Mouse (Mus musculus): ENCODE measurements around the gene Map1b. TPM values are rescaled to one million over a fixed set of nuclear protein-coding genes. Genes with fewer than 3 reads are reported as not detected.

The Map1b gene
- polyA plus RNA-seq, 1 experiment from 2014 or later = 55.1 TPM

DNA sequence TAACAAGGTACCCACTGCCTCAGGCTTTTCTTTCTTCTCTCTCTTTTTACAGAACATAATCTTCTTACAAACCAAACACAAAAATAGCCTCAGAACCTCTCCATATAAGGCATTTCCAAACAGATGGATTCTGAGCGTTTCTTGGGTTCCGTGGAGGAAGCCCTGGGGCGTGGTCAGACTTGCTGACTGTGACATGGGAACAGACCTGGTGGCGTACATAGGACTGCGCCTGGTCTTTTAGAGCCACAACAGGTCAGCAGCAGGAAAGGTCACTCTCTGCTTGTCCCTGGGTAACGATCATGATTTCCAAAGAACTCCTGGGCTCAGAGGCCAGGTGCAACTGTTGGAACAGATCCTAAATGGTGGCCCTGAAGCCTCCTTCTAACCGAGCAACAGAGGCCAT lies 31.0 kb downstream of the Map1b start:
- Histone ChIP-seq H3K4me2 (replicated peaks; ENCODE audit: low read depth, low read length) (no peak overlapping the region), H3K4me1 (ENCODE audit: control insufficient read depth, insufficient read depth, low read length) (no peaks in the 10 kb centered on the region), H3K27ac (ENCODE audit: low read depth, low read length) (no peak overlapping the region), H3K9me3 (ENCODE audit: control insufficient read depth, low read length) (no peaks in the 10 kb centered on the region), H3K4me3 (ENCODE audit: low read length) (no peak overlapping the region), H3K36me3 (ENCODE audit: control insufficient read depth, insufficient read depth, low read length) (no peaks in the 10 kb centered on the region), H3K27me3 (ENCODE audit: control insufficient read depth, insufficient read depth, low read length) (no peaks in the 10 kb centered on the region), H3K9ac (ENCODE audit: low read depth, low read length) (no peak overlapping the region)
- no peak for ATAC-seq (ENCODE audit: low FRiP score, low TSS enrichment)
- 79% methylated on average over 7 of the region's 7 CpGs for WGBS

DNA sequence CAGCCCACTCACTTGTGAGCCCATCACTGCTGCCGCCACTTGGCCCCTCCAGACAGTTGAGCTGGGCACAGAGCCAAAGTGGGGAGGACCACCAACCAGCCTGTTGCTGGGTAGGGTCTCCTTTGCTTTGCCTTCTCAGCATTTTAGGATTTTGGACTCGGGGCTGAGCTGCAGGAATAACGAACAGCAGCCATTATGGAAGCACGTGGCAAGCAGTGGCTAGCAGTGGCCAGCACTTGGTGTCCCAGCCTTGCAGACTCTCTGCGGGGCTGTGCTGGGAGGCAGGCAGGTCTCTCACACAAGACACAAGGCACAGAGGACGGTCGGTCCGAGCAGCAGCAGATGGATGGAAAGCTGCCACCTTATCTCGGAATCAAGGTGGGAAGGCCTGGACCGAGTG lies 31.4 kb downstream of the Map1b start:
- Histone ChIP-seq H3K4me2 (replicated peaks; ENCODE audit: low read depth, low read length) (no peak overlapping the region), H3K27ac (ENCODE audit: low read depth, low read length) (no peak overlapping the region)

DNA sequence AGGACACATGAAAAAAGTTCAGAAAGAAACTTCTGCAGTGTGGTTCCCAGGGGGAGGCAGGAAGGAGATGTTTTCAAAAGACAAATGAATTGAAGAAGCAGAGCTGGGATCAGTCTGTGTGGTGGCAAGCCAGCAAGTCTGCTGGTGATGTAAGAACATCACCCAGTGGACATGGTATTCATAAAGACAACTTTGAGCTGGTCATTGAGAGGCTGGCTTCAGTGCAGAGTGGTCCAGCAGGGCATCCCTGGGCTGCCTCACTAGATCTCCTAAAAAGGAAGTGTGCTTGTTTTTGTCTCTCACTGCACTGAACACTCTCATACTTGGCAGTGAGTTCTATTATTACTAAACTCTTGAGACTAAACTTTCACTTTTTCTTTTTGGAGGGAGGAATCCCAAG lies 32.9 kb downstream of the Map1b start:
- H3K4me3 ChIP-seq (ENCODE audit: low read length) = no peak overlapping the region
- no peak overlapping the region for H3K9ac ChIP-seq (ENCODE audit: low read depth, low read length)
- H3K36me3 ChIP-seq (ENCODE audit: control insufficient read depth, insufficient read depth, low read length) = no peaks in the 10 kb centered on the region
- ATAC-seq (ENCODE audit: low FRiP score, low TSS enrichment) = no peak
- H3K27me3 ChIP-seq (ENCODE audit: control insufficient read depth, insufficient read depth, low read length) = no peaks in the 10 kb centered on the region
- H3K4me2 ChIP-seq (replicated peaks; ENCODE audit: low read depth, low read length) = no peak overlapping the region
- no peaks in the 10 kb centered on the region for H3K4me1 ChIP-seq (ENCODE audit: control insufficient read depth, insufficient read depth, low read length)
- H3K27ac ChIP-seq (ENCODE audit: low read depth, low read length) = no peak overlapping the region
- H3K9me3 ChIP-seq (ENCODE audit: control insufficient read depth, low read length) = no peaks in the 10 kb centered on the region

More for the DNA sequence above, 31.4 kb downstream of the Map1b start:
- no peaks in the 10 kb centered on the region for H3K36me3 ChIP-seq (ENCODE audit: control insufficient read depth, insufficient read depth, low read length)
- 68% methylated on average over 10 of the region's 10 CpGs for WGBS
- H3K4me3 ChIP-seq (ENCODE audit: low read length) = no peak overlapping the region
- H3K9me3 ChIP-seq (ENCODE audit: control insufficient read depth, low read length) = no peaks in the 10 kb centered on the region
- no peaks in the 10 kb centered on the region for H3K4me1 ChIP-seq (ENCODE audit: control insufficient read depth, insufficient read depth, low read length)
- no peak for ATAC-seq (ENCODE audit: low FRiP score, low TSS enrichment)
- H3K27me3 ChIP-seq (ENCODE audit: control insufficient read depth, insufficient read depth, low read length) = no peaks in the 10 kb centered on the region
- no peak overlapping the region for H3K9ac ChIP-seq (ENCODE audit: low read depth, low read length)

DNA sequence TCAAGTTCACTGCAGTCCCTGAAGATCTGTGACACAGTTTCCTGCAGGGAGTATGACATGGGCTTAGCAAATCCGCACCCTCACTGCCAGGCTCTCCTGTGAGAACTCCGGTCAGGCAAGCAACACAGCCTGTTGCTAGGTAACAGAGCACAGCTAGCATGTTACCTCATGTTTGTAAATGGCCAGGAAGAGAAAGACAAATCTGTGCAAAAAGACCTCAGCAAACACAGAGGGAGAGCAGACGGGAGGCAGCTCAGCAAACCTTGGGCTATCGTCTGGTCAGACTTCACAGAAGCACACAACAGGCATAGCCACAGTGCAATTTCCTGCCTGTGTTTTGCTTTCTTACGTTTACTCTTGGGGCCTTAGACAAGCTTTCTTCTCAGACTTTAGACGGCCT lies 40.9 kb downstream of the Map1b start:
- Histone ChIP-seq H3K4me1 (ENCODE audit: control insufficient read depth, insufficient read depth, low read length) (peaks cover 10% of the 10 kb centered on the region; the same call in 1 of the 2 replicates), H3K9me3 (ENCODE audit: control insufficient read depth, low read length) (no peaks in the 10 kb centered on the region), H3K27me3 (ENCODE audit: control insufficient read depth, insufficient read depth, low read length) (no peaks in the 10 kb centered on the region), H3K36me3 (ENCODE audit: control insufficient read depth, insufficient read depth, low read length) (no peaks in the 10 kb centered on the region), H3K4me2 (replicated peaks; ENCODE audit: low read depth, low read length) (no peak overlapping the region), H3K27ac (ENCODE audit: low read depth, low read length) (no peak overlapping the region), H3K4me3 (ENCODE audit: low read length) (no peak overlapping the region), H3K9ac (ENCODE audit: low read depth, low read length) (0 out of 2 replicates have a peak overlapping the region, but pooled peaks have one; percentile 4)
- 14% methylated on average over 6 of the region's 6 CpGs for WGBS
- peak; percentile 68; the same call in 1 of the 2 replicates for ATAC-seq (ENCODE audit: low FRiP score, low TSS enrichment)

DNA sequence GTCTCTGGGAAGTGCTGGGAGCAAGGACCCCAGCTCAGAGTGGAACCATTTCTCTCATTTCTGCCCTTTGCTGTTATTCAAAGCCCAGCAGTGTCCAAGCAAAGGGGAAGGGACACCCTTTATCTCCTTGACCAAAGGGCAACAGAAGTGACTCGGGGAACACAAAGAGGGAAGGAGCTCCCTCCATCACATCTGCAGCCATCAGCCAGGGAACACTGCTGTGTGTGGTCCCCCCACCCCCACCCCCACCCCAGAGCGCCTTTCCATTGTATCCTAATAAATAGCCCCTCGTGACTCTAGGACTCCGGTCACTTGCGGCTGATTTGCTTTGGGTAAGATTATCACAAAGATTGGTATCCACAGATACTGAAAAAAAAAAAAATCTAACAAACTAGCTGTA lies 41.3 kb downstream of the Map1b start:
- H3K9ac ChIP-seq (ENCODE audit: low read depth, low read length) = no peak overlapping the region
- ATAC-seq (ENCODE audit: low FRiP score, low TSS enrichment) = no peak
- H3K4me1 ChIP-seq (ENCODE audit: control insufficient read depth, insufficient read depth, low read length) = peaks cover 10% of the 10 kb centered on the region; the same call in 1 of the 2 replicates
- no peak overlapping the region for H3K4me3 ChIP-seq (ENCODE audit: low read length)
- H3K27ac ChIP-seq (ENCODE audit: low read depth, low read length) = no peak overlapping the region
- no peaks in the 10 kb centered on the region for H3K36me3 ChIP-seq (ENCODE audit: control insufficient read depth, insufficient read depth, low read length)
- no peak overlapping the region for H3K4me2 ChIP-seq (replicated peaks; ENCODE audit: low read depth, low read length)
- H3K27me3 ChIP-seq (ENCODE audit: control insufficient read depth, insufficient read depth, low read length) = no peaks in the 10 kb centered on the region
- WGBS = 23% methylated on average over 5 of the region's 5 CpGs
- H3K9me3 ChIP-seq (ENCODE audit: control insufficient read depth, low read length) = no peaks in the 10 kb centered on the region

DNA sequence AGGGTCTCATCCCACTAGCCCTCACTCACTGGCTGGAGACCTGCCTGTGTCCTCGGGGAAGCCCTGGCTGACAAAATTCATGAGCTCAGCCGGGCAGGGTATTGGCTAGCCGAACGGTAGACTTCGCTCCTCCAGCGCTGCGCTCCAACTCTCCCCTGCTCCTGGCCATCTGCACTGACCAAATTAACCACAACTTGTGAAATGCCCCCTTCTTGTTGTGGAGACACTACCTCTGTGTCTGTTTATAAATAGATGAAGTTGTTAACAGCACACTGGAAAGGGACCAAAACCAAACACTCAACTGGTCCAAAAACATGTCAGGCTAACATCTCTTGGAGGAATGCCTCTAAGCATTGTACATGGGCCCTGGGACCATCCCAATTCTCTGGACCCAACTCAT lies 42.2 kb downstream of the Map1b start:
- WGBS = 78% methylated on average over 7 of the region's 7 CpGs
- Histone ChIP-seq H3K4me2 (replicated peaks; ENCODE audit: low read depth, low read length) (no peak overlapping the region), H3K9ac (ENCODE audit: low read depth, low read length) (no peak overlapping the region), H3K27me3 (ENCODE audit: control insufficient read depth, insufficient read depth, low read length) (no peaks in the 10 kb centered on the region), H3K36me3 (ENCODE audit: control insufficient read depth, insufficient read depth, low read length) (no peaks in the 10 kb centered on the region), H3K9me3 (ENCODE audit: control insufficient read depth, low read length) (no peaks in the 10 kb centered on the region), H3K4me3 (ENCODE audit: low read length) (no peak overlapping the region), H3K27ac (ENCODE audit: low read depth, low read length) (no peak overlapping the region), H3K4me1 (ENCODE audit: control insufficient read depth, insufficient read depth, low read length) (peaks cover 10% of the 10 kb centered on the region; the same call in 1 of the 2 replicates)
- ATAC-seq (ENCODE audit: low FRiP score, low TSS enrichment) = no peak

DNA sequence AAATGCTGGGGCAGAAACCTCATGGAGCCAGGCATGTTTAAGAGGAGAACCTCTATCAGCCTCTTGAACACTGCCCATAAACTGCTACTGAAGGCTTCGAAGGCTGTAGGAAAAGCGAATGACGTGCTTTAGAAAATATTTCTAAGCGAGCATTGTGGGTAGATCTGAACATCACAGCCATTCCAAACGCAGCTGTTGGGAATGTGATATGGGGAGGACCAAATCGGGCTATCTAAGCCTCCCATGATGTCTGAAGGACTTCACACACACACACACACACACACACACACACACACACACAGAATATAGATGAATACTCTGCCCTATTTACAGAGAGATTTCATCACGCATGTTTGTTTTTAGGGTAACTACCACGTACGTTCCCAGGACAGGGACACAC lies 44.3 kb downstream of the Map1b start:
- 90% methylated on average over 9 of the region's 9 CpGs for WGBS
- Histone ChIP-seq H3K4me3 (ENCODE audit: low read length) (no peak overlapping the region), H3K9me3 (ENCODE audit: control insufficient read depth, low read length) (no peaks in the 10 kb centered on the region), H3K27me3 (ENCODE audit: control insufficient read depth, insufficient read depth, low read length) (no peaks in the 10 kb centered on the region), H3K27ac (ENCODE audit: low read depth, low read length) (no peak overlapping the region), H3K4me1 (ENCODE audit: control insufficient read depth, insufficient read depth, low read length) (peaks cover 11% of the 10 kb centered on the region; the same call in 1 of the 2 replicates), H3K36me3 (ENCODE audit: control insufficient read depth, insufficient read depth, low read length) (no peaks in the 10 kb centered on the region), H3K4me2 (replicated peaks; ENCODE audit: low read depth, low read length) (no peak overlapping the region), H3K9ac (ENCODE audit: low read depth, low read length) (no peak overlapping the region)
- ATAC-seq (ENCODE audit: low FRiP score, low TSS enrichment) = no peak

DNA sequence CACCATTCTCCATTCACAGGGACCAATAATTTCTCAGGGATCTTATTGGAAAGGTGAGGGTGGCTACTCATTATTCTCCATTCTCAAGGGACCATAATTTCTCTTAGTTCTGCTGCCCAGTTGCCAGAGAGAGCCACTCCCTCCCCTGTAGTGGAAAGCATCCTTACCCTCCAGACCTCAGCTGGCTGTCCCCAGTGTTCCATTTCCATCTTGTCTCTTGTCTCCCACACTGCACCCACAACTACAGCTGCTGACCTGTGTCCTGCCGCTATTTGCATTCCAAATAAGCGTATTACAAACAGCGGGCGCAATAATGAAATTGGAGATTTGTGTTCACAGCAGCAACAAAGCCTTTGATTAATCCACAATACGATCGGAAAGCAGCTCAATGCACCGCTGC lies 46.3 kb downstream of the Map1b start:
- no peaks in the 10 kb centered on the region for H3K36me3 ChIP-seq (ENCODE audit: control insufficient read depth, insufficient read depth, low read length)

DNA sequence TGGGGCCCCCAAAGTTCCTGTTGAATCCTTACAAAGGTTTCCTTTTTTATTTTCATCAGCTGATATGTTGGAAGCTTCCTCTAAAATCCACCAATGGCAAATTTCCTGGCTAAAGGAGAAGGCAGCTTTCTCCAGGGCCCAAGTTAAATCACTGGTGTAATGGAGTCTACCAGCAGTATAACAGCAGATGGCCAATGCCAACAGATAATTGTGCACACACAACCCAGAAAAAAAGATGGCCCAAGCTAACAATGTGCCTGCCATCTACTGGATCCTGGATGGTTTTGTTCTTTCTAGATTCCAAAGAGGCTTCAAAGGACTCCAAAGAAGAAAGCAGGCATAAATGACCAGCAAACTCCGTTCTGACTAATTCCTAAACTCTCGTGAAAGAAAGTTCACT lies 48.1 kb downstream of the Map1b start:
- no peak for ATAC-seq (ENCODE audit: low FRiP score, low TSS enrichment)
- Histone ChIP-seq H3K4me2 (replicated peaks; ENCODE audit: low read depth, low read length) (no peak overlapping the region), H3K4me1 (ENCODE audit: control insufficient read depth, insufficient read depth, low read length) (peaks cover 3% of the 10 kb centered on the region; the same call in 1 of the 2 replicates), H3K27ac (ENCODE audit: low read depth, low read length) (no peak overlapping the region), H3K36me3 (ENCODE audit: control insufficient read depth, insufficient read depth, low read length) (no peaks in the 10 kb centered on the region), H3K27me3 (ENCODE audit: control insufficient read depth, insufficient read depth, low read length) (no peaks in the 10 kb centered on the region), H3K4me3 (ENCODE audit: low read length) (no peak overlapping the region), H3K9me3 (ENCODE audit: control insufficient read depth, low read length) (no peaks in the 10 kb centered on the region), H3K9ac (ENCODE audit: low read depth, low read length) (no peak overlapping the region)
- 88% methylated on average over 2 of the region's 2 CpGs for WGBS

More for the DNA sequence above, 46.3 kb downstream of the Map1b start:
- 92% methylated on average over 7 of the region's 7 CpGs for WGBS
- H3K27me3 ChIP-seq (ENCODE audit: control insufficient read depth, insufficient read depth, low read length) = no peaks in the 10 kb centered on the region
- ATAC-seq (ENCODE audit: low FRiP score, low TSS enrichment) = no peak
- no peak overlapping the region for H3K9ac ChIP-seq (ENCODE audit: low read depth, low read length)
- peaks cover 6% of the 10 kb centered on the region; the same call in 1 of the 2 replicates for H3K4me1 ChIP-seq (ENCODE audit: control insufficient read depth, insufficient read depth, low read length)
- H3K4me2 ChIP-seq (replicated peaks; ENCODE audit: low read depth, low read length) = no peak overlapping the region
- no peak overlapping the region for H3K4me3 ChIP-seq (ENCODE audit: low read length)
- no peaks in the 10 kb centered on the region for H3K9me3 ChIP-seq (ENCODE audit: control insufficient read depth, low read length)
- H3K27ac ChIP-seq (ENCODE audit: low read depth, low read length) = no peak overlapping the region
